Mouse (Mus musculus) thymus, postnatal 25 days (tissue): ENCODE measurements around the gene Mdh2.

Experiments used
- DNase-seq: peaks from one replicate; pipeline ENCODE4 v3.0.0; 2022

The Mdh2 gene

DNA sequence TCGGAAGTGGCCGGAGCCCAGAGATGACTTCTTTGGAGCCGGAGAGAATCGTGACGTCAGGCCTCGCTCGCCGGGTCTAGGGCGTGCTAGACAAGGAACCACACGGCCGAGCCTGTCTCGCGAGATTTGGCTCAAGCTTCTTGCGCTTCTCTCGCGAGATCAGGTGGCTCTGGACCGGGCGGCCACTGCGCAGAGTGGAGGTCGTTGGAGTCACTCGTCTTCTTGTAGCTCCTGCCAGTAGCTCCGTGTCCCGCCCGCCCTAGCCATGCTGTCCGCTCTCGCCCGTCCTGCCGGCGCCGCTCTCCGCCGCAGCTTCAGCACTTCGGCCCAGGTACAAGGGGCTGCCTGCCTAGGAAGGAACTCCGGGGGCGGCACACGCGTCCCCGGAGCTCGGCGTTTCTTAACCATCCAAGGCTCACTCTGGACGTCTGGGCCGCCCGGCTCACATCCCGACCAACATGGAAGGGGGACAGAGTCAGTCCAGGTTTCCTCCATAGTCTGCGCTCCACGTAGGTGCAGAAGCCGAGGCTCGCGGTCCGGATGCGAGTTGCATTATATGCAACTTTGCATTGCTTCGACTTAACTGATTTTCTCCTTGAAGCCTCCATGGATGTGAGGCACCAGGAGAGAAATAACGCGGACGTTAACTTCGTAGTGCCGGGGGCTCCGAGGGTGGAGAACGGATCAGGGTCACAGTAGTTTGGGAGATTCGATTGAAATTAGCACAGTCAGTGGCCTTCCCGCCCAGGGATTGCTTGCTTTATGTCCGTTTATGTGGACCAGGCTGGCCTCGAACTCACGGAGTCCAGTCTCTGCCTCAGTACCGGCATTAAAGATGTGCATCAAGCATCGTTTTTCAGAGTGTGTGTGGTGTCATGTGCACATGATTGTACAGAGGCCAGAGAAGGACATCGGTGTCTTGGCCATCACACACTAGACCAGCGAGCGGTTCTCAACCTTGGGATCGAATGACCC is at the start of gene Mdh2:
Gene Mdh2, plus strand, starts transcription at position 10 of the 975 bp plus-strand sequence.
- DNase-seq: peak; percentile 99

DNA sequence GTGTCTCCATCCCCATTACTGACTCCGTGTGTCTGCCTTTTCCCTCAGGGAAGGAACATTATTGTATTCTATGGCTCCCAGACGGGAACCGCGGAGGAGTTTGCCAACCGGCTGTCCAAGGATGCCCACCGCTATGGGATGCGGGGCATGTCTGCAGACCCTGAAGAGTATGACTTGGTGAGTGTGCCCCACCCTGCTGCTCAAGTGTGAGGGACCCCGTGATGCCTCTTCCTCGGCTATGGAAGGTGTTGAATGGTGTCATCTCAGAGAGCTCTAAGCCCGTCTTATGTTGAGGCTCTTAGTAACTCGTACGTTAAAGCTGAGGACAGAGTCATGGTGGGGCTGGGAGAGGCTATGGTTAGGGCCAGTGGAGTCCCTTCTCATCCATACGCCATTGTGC is 48.9 kb upstream of the Mdh2 start:
- no peak for DNase-seq

DNA sequence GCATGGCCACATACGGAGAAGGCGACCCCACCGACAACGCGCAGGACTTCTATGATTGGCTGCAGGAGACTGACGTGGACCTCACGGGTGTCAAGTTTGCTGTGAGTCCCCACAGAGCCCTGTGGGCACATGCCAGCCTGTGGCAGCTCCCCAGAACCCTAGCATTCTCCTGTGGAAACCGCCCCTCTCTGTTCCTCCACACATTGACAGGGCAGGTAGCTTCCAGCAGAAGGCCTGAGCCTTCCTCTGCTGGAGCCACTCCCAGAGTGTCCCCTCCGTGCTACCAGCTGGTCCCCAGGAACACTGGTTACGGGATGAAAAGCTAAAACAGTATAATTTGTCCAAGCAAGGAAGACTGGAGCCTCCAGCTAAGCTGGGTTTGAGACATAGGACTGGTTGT is 48.0 kb upstream of the Mdh2 start:
- no peak for DNase-seq

DNA sequence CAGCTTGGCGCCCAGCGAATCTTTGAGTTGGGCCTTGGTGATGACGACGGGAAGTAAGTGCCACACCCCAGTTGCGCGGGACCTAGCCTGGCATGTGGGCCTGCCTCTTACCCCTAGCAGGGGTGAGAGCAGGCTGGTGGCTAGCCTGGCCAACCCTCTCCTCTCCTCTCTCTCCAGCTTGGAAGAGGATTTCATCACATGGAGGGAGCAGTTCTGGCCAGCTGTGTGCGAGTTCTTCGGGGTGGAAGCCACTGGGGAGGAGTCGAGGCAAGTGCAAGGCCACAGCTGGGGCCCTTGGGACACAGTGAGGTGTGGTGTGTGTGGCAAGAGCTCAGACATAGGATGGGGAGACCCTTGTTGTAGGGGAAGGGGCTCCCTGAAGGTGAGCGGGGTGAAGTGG is 47.4 kb upstream of the Mdh2 start:
- DNase-seq: no peak

DNA sequence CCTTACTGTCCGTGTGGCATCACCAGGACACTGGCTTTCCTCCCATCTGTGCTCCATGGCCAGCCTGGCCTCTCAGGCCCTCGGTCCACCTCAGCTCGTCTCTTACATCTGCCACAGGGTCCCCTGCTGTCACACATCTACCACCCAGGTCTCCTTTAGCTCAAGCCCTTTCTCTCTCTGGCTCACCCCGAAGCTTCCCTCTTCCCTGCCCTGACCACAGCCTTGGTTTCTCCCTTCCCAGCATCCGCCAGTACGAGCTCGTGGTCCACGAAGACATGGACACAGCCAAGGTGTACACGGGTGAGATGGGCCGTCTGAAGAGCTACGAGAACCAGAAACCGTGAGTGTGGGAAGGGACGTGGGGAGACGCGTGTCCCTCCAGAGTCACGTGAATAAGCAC is 47.0 kb upstream of the Mdh2 start:
- no peak for DNase-seq

DNA sequence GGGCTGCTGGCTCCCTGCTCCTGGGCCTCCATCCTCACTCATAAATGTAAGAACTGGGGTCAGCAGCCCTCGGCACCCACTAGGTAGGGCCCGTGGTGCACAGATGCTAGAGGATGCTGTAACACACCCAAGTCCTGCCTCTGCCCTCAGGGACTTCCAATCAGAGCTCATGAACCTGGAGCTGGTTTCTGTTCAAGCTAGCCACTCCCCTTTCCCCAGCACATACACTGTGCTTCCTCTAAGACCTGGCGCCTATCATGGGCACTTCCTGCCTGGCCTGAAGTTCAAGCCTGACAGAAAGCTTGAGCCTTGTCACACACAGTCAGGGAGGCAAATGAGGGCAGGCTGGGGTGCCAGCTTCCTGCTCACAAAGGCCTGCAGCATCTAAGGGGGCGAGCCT is 45.2 kb upstream of the Mdh2 start:
- no peak for DNase-seq

DNA sequence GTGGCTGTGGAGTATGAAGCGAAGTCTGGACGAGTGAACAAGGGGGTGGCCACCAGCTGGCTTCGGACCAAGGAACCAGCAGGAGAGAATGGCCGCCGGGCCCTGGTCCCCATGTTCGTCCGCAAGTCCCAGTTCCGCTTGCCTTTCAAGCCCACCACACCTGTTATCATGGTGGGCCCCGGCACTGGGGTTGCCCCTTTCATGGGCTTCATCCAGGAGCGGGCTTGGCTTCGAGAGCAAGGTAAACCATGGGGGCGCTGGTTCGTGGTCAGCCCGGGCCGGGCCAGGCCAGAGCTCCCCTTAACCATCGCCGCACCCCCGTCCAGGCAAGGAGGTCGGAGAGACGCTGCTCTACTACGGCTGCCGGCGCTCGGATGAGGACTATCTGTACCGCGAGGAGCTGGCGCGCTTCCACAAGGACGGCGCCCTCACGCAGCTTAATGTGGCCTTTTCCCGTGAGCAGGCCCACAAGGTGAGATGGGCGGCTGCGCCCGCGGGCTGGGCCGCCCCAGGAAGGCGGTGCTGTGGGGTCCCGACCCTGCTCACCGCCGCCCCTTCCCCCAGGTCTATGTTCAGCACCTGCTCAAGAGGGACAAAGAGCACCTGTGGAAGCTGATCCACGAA is 44.1 kb upstream of the Mdh2 start:
- no peak for DNase-seq

DNA sequence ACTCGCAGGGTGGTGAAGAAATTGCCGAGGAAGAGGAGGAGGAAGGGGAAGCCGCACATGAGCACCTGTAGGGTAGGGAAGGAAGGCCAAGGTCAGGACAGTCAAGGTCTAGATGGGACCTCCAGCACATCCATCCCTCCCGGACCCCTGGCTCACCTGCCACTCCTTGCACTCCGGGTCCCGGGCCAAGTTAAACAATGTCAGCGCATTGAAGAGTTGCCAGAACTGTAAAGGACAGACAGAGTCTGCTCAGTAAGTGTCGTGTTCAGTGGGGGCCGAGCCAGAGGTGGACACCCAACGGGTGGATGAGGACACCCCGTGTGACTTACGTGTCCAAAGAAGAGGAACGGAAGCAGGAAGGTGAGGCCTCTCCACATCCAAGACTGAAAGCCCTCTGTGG is 42.5 kb upstream of the Mdh2 start:
- no peak for DNase-seq

DNA sequence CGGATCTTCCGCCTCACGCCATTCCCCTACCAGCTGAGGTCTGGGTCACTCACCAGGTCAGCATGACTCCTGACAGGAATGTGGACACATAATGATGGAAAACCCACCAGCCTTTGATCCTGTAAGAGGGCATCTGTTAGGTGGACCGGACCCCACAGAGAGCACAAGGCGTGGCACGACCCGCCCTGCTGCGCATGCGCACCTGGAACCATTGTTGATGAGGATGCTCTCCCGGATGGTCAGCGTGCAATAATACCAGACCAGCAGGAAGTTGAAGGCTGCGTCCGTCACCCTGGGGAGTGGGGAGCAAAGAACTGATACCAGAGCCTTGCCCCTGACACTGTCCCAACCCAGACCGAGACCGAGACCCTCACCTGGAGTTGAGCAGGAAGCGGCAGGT is 41.7 kb upstream of the Mdh2 start:
- no peak for DNase-seq

DNA sequence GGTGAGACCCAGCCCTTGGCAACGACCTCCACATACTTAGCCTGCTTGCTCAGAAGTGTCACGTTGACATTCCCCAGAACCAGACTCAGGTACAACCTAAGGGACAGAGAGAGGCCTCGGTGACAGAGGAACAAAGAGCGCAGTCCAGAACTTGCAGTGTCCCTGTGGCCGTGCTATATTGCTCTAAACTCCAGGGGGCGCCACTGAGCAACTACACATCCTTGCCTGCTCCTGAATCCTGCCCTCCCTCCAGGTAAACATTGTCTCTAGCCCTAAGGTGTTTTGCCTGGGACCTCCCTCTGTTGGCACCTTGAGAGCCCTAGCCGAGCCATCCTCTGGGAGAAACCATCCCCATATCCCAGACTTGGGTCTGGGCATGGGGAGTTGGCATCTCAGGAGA is 41.1 kb upstream of the Mdh2 start:
- DNase-seq: no peak

DNA sequence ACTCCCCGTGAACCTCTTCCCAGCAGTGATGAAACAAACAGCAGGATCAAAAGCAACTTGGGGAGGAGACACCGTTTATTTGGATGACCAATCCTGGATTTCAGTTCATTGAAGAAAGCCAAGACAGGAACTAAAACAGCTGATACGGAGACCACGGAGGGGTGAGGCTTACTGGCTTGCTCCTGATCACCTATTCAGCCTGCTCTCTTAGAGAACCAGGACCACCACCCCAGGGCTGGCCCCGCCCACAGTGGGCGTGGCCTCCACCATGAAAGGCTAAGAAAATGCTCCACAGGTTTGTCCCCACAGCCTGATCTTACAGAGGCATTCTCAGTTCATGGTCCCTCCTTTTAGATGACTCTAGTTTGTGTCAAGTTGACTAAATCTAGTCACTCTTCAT is 40.0 kb upstream of the Mdh2 start:
- DNase-seq: no peak

DNA sequence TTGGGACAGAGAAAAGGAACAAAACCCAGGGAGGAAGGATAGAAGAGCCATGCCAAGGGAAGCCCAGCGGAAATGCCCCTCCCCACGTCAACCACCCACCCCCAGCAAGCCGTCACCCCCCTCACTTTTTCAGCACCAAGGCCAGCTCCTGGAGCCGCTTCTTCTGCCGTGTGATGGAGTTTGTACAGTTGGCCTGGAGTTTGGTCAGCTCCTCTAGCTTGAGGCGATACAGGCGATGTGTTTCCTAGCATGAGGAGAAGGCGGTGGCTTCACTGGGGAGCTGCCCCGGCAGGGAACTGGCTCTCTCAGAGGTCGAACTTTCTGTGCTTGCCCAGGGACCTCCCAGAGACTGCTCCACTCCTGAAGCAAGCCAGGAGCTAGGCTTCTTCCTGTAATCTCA is 36.1 kb upstream of the Mdh2 start:
- no peak for DNase-seq

DNA sequence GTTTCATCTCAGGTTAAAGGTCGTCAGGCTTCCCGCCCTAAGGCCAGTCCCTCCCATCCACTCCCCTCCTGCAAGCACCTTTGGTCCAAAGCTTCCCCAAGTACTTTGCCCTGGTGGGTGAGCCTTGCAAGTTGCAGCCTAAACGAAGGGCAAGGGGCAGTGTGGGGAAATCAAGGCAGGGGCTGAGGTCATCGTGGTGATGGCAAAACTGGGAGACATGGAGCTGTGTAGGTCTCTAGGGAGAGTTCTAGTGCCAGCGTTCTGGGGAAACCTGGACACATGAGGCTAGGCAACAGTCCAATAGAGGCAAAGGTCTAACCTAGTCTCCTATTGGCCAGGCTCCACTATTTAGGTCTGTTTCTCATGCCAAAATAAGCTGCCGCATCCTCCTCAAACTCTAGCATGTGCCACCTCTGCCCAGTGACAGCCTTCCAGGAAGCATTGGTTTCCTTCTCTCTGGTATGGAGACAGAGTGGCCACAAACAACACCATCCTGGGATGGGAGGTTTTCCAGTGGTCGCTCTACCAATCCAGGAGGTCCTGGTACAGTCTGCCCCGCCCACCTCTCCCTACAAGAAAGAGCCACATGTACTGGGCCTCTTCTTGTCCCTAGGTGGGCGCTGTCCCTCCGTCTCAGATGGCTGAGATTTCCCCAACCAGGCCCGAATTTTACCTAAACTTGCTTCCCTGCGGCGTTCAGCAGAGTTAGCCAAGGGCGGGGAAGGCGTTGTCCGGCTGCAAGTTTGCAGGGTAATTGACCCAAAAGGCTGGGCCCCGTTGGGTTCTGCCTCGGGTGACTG is 35.1 kb upstream of the Mdh2 start:
- no peak for DNase-seq

DNA sequence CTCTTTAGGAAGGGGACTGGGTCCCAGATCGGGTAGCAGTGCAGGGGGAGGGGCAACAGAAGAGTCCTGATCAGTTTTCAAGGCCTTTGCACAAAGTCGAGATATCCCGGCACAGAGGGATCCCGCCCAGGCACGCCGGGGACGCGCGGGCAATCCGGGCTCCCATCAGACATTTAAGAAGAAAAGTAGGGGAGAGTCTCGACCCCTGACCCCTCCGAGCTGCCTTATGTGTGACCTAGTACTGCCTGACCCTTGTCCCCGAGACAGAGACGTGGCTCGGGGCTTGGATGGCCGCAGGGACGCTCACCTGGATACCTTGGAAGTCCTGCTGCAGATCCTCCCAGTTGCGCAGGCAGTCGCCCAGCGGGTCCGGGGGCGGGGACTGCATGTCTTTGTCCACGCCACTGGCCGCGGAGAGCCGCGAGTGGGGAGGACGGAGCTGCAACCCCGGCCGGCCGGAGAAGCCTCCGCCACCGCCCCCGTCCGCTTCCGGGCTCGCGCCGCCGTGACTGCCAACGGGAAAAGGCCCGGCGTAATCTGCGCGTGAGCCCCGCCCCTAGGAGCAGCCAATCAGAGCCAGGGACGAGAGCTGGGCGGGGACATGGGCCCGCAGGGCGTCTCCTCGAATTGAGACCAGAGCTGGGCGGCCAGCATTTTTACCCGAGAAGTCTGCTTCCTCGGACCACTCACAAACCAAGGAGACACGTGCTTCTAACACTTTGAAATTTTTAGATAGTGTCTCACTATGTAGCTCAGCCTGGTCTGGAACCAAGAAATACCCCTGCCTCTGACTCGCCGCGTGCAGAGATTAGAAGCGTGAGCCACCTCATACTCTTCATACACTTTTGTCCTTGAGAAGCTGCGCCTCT is 34.3 kb upstream of the Mdh2 start, which contains the start of gene Tmem120a:
Gene Tmem120a, minus strand, starts transcription at position 708 of the 869 bp plus-strand sequence.
- peak; percentile 95 for DNase-seq

DNA sequence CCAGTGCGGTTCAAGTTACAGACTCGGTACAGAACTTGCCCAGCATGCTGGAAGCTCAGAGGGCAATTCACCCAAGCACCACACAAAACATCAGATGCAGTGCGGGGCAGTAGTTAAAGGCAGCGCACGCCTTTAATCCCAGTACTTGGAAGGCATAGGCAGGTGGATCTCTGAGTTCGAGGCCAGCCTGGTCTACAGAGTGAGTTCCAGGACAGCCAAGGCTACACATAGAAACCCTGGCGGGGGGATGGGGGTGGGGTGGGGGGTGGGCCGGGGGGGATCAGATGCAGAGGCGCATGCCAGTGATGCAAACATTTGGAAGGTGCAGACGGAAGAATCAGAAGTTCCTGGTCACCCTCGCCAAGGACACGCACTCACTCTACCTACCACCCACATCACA is 33.5 kb upstream of the Mdh2 start:
- no peak for DNase-seq

DNA sequence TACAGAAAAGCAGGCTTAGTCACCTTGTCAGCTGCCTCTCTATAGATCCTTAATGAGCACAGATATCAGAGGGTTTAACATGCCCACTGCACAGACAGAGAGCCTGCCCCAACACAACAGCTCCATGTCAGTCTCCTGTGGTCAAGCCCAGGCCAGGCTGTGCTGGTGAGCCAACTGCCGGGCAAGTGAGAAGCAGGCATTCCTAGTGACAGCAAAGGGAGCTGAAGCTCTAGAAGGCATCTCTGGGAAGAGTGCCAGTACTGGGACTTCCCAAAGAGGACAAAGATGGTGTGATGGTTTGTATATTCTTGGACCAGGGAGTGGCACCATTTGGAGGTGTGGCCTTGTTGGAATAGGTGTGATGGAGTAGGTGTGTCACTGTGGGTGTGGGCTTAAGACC is 27.2 kb upstream of the Mdh2 start:
- DNase-seq: no peak

DNA sequence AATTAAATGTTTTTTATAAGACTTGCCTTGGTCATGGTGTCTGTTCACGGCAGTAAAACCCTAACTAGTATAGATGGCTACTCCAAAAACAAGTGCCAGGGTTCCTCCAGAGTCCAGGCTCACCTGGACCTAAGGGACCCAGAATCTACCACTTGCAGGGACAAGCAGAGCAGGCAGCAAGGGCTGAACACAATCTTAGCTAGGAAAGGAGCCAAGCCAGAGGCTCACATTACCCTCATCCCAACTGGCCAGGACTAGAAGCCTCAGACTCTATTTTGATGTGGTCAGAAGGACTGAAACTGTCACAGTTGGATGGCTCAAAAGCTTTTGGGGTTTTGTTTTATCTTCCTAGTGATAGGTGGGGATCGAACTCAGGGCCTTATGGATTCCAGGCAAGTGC is 26.7 kb upstream of the Mdh2 start:
- DNase-seq: no peak

DNA sequence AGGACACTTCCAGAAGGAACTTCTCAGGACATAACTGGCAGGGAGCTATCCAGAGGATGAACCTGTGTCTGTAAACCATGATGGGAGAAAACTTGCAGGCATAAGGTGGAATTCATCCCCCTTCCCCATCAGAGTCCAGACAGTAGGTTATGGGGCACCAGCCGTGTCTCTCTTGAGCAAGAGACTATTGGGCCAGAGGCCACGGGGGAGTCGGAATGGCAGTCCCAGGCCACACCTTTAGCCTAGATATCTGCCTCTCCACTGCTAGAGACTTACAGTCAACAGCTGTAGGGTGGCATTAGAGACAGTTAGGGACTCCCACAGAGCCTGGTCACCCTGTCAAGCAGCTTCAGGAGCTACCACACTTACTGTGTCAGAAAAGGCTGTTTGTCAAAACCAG is 16.4 kb upstream of the Mdh2 start:
- no peak for DNase-seq

DNA sequence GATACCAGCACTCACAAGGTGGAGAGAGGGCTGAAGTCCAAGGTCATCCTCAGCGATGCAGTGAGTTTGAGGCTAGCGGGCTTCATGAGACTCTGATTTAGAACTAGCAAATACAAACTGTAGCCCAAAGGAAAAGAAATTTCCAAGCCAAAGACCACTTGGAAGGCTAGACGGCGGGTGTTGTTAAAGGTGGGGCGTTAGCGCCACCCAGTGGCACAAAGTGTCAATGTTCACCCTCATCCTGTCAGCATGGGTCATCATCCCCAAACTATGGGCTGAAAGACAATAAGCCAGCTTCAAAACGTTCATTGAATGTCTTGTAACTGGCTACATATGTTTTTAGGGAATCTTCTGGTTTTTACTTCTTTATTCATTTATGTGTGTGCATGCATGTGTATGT is 14.8 kb upstream of the Mdh2 start:
- peak; percentile 61 for DNase-seq

DNA sequence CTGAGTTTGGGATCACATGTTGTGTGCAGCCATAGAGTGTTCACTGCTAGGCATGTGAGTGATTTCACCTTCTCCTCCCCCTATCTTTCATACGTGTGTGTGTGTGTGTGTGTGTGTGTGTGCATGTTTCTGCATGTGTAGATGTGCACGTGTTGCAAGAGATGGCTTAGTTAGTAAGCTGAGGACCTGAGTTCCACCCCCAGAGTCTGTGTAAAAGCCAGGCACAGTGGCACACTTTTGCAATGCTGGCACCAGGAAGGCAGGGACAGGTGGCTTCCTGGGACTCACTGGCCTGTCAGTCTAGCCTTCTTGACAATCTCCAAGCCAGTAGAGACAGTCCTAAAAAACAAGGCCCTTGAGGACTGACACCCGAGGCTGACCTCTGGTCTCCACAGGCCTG is 13.3 kb upstream of the Mdh2 start:
- no peak for DNase-seq

DNA sequence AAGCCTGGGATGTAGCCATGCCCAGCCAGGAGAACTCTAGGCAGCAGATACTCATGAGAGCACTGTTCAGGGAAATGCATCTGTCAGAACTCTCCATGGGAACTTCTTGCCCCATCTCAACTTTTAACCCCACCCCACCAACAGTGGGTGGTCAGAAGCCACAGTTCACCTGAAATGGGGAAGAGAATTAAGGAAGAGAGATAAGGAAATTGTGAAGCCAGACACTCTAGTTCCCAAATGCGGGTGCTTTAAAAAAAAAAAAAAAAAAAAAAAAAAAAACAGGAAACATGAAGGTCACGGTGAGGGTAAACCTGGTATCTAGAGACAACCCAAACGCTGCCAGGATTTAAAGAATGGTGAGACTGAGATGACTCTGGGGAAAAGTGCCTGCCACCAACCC is 5.8 kb upstream of the Mdh2 start:
- DNase-seq: no peak

DNA sequence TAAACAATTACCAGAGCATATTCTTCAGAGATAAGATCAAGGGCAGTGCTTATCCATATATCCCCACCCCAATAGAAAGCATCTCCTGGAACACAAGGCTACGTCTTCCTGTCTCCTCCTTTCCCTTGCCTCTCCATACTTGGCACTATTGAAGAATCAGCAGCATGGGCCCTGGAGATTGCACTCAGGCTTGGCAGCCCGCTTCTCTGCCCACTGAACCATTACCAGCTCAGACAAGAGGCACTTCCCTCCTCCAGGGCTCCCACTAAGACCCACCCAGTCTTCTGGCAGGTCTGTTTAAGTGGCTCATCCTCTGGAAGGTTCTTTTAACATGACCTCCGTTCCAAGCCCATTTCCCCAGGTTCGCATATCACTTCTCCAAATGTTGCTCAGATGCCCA is 1.7 kb upstream of the Mdh2 start:
- no peak for DNase-seq
